Mouse (Mus musculus): Measurements from ENCODE around the gene Gng2.

Gene Gng2

DNA sequence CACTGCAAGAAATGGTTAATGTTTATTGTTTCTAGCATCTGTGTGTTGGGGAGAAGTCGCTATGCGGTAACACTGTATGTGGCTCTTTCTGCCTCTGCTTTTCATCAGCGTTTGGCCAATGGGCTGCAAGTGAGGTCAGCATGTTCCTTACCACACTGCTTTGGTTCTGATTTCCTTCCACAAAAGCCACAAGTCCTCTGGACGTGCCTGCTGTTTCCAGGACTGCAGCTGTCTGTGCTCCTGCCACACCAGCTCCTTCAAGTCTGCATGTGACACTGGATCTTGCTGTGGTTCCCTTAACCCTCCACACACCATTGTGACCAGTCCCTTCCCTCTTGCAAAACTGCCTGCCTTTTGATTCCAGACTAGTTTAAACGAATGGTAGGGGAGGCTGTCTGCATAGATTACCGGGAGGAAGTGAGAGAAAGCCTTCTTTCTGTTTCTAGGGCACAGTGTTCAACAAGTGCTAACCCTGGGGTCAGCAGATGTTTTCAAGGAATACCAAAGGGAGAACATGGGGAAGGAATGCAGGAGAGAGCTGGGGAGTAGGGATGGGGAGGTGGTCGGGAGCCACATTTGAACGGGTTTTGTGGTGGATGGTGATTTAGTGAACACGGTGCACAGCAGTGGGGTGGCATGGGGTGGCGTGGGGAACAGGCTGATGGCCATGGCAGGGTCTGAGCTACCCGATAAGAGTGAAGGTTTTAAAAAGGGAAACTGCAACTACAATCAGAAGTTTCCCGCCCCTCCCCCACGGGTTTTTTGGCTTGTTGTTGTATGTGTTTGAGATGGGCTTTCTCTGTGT lies 7.9 kb upstream of the Gng2 start:
- in situ Hi-C loops (cut with MboI, MseI), result loop anchor here in 1 of 2 experiments (25.0 kb wide), 1 partner anchor 1527 kb away; no protein-coding TSS in a partner anchor

DNA sequence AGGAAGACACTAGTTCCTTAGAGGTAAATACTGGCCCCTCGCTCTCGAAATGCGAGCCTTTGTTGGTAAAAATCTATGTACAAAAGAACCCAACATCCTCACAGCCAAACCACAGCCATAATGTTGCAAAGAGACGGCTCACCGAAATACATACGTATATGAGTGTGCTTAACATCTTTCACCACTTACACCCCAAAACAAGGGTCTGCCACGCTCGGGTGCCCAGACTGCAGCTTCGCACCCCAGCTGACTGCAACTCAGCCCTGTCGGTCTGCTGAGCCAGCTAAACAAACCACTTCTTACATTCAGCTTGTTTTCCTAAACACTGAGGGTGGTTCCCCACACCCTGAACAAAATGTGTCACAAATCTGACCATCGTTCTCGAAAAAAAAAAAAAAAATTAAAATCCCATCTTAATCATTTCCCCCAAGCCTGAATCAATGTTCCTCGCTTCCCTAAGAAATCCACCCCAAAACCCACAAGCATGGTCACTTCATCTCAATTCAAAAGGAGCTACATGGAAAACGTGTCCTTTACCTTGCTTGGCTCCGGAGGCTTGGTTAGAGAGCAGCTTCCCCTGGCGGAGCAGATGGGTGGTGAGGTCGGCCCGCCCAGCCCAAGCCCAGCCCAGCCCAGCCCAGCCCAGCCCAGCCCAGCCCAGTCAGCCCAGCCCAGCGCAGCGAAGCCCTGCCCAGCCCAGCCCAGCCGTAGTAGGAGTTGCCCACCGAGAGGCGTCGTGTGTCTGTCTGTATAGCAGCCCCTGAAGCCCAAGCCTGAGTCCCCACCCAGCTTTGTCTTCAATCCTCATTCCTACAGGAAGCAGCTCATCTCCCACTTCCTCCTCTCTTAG lies 781 bp downstream of the Gng2 start:
- in situ Hi-C loops (cut with MboI, MseI), result loop anchor here (10.0 to 25.0 kb wide), 2 partner anchors 948 to 1536 kb away; partner anchors contain the start of gene Vcl (in 1 of the 2)

DNA sequence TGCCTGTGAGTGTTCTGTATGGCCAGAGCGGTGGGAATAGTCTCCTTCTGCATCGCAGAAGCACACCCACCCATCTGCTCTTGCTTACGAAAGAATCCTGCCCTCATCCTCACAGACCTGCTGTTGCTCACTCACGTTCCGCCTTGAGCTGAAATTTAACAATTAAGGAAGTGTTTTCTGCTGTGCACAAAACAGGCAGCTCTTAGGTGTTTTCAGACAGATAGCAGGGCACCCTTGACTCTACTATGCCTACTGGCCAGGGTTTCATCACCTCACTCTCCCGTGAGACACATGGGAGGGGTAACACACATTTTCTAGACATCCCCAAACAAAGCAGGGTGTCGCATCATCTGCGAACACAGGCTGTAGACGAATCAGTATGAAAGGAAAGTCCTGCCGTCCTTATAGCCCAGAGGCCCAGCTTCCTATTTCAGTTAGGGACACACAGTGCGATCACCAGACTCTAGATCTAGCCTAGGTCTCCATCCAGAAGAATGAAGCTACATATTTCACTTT lies 2.4 kb downstream of the Gng2 start:
- in situ Hi-C loops (cut with MboI, MseI), result loop anchor here (10.0 to 25.0 kb wide), 4 partner anchors 87 to 1862 kb away; partner anchors contain the start of genes Comtd1 (in 1 of the 2), Vcl (in 1 of the 2) and Vdac2 (in 1 of the 2)

DNA sequence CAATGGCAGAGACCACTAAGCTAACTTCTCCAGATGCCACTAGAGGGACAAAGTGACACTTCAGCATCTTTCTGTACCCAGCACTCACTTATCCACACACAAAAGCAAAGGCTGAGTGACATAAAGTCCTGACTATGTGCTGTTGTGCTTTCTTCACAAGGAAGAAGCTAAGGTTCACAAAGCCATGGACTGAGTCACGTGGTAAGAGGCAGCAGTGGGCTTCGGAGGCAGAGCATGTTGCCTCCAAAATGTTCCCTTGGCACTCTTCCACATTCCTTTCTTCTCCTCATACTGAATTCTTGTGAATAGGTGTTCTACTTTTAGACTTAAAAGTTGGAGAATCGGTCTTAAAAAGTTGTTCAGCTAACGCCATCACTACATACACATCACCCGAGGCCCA lies 3.0 kb downstream of the Gng2 start:
- in situ Hi-C loops (cut with MboI, MseI), result loop anchor here in 1 of 2 experiments (10.0 to 25.0 kb wide), 3 partner anchors 88 to 1863 kb away; partner anchors contain the start of genes Comtd1, Vcl and Vdac2

DNA sequence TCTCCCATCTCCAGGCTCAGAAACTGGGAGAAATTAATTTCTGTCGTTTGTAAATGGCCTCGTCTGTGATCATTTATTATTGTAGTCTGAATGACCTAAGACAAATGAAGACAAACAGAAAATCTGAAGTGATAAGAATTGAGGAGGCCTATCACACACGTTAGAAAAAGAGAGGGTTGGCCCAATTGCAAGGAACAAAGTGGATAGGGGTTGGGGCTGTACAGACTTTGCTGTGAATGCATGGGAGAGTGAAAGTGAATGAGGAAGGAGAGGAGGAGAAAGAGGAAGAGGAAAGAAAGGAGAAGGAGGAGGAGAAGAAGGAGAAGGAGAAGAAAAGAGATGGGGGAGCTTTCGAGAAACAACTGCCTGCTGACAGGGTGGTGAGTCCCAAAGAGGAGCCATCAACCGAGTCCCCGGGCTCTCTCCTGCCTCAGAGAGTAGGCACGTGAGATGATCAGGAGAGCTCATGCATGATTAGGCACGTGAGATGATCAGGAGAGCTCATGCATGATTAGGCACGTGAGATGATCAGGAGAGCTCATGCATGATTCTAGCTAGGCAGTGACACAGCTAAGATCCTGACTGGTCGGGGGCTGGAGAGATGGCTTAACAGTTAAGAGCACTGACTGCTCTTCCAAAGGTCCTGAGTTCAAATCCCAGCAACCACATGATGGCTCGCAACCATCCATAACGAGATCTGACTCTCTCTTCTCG lies 5.0 kb downstream of the Gng2 start:
- in situ Hi-C loops (cut with MboI, MseI), result loop anchor here in 1 of 2 experiments (10.0 to 25.0 kb wide), 3 partner anchors 90 to 1865 kb away; partner anchors contain the start of genes Comtd1, Vcl and Vdac2

DNA sequence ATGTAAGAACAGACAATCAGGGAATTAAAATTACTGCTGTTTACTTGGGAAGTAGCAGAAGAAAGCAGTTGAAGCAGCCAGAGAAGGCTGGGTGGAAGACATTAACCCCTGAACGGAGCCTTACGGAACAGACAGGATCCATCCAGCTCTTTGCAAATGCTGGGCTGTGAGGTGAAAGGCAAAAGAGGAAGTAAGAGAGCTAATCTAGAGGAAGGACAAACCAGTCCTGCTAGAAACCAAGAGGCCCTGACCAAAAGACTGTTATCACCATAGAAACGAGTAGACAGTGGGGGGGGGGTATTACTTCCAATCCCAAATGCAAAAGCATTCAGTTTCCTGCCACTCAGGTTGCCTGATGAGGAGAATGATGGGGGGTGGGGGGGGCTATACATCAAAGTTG lies 6.6 kb downstream of the Gng2 start:
- in situ Hi-C loops (cut with MboI, MseI), result loop anchor here in 1 of 2 experiments (10.0 to 25.0 kb wide), 3 partner anchors 91 to 1866 kb away; partner anchors contain the start of genes Comtd1, Vcl and Vdac2

DNA sequence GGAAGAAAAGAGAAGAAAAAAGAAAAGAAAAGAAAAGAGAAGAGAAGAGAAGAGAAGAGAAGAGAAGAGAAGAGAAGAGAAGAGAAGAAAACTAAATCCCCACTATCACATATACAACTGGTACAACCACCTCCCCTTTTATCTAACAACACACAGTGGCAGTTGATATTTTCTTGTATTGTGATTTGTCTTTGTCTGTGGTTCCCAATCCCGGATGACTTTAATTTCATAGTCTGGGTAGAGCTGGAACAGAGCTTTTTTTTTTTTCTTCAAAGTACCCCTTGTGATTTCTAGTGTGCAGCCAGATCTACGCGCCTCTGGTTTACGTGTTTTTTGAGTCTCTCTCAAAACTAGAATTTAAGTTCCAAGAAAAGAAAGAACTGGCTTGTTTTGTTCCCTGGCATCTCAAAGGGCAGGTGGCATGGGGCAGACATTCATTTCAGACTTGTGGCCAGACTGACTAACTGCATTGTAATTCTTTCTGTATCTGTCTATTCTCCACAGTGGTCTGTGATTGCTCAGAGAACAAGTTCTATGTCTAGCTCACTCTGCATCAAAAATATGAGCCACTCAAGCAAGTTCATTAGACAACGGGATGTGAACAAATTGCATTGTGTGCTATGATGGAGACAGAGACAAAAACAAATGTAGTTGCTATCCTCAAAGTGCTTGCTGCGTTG lies 7.2 kb downstream of the Gng2 start:
- in situ Hi-C loops (cut with MboI, MseI), result loop anchor here in 1 of 2 experiments (10.0 to 25.0 kb wide), 3 partner anchors 92 to 1867 kb away; partner anchors contain the start of genes Comtd1, Vcl and Vdac2

DNA sequence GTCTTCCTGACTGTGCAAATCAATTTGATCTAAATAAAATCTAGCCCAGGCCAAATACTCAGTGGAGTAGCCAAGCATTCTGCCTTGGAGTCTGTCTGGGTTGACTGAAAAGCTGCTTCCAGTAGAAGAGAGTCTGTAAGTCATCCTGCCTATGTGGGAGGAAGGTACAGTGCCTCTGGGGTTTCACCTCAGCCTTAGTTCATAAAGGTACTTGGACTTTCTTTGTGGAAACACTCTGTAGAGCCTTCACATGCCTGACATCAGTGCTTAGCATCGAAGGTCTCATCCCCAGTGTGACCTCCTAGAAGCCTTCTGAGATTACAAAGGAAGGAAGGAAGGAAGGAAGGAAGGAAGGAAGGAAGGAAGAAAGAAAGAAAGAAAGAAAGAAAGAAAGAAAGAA lies 7.9 kb downstream of the Gng2 start:
- in situ Hi-C loops (cut with MboI, MseI), result loop anchor here (5.0 to 25.0 kb wide), 3 partner anchors 43 to 1868 kb away; partner anchors contain the start of genes Comtd1 (in 1 of the 2) and Vdac2 (in 1 of the 2)

DNA sequence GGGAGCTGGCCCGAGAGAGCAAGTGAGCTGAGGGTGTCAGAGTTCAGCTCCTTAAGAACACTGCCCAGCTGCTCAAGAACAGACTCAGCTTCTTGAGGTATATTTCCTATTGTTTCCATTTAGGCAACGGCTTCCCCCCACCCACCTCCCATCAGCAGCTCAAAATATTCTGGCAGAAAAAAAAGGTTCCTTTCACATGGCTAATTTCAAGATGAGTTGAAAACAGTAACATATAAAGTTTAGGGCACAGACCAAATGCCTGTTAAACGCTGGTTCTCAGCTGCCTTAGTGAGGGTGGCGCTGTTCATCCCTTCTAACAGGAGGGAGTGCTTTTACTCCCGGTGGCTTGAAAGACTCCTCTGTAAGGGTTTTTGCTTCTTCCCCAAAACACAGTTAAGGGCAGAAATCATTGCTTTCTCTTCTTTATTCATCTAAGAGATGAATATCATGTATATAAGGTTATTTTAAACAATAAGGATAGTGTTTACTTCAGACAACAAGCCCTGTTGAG lies 8.4 kb downstream of the Gng2 start:
- in situ Hi-C loops (cut with MboI, MseI), result loop anchor here (5.0 to 25.0 kb wide), 3 partner anchors 43 to 1868 kb away; partner anchors contain the start of genes Comtd1 (in 1 of the 2) and Vdac2 (in 1 of the 2)

DNA sequence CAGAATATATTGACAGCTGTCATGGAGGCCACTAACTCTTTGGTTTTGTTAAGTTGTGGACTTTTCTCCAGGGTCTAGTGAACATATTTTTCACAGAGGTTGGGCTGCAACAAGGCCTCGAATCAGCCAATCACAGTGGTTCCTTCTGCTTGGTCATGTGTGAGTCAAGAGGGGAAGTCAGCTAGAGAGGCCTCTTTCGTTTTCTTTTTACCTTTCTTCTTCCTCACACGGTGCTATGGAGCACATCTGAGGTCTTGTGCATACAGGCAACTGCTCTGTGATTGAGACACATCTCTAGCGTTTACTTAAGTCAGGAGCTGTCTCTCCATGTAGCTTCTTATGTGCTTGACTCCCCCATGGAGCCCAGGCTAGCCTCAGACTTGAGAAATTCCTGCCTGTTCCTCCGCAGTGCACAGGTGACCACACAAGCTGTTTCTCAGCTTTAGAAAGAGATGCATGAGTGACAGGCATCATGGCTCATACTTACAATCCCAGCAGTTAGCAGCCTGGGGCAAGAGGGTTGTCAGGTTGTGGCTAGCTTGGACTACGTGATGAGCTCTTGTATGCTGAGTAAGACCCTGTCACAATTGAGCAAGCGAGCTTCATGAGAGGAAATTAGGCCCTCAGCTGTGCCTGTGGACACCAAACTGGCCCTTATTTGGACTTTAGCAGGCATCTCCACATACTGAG lies 9.0 kb downstream of the Gng2 start:
- in situ Hi-C loops (cut with MboI, MseI), result loop anchor here (5.0 to 25.0 kb wide), 3 partner anchors 44 to 1869 kb away; partner anchors contain the start of genes Comtd1 (in 1 of the 2) and Vdac2 (in 1 of the 2)

DNA sequence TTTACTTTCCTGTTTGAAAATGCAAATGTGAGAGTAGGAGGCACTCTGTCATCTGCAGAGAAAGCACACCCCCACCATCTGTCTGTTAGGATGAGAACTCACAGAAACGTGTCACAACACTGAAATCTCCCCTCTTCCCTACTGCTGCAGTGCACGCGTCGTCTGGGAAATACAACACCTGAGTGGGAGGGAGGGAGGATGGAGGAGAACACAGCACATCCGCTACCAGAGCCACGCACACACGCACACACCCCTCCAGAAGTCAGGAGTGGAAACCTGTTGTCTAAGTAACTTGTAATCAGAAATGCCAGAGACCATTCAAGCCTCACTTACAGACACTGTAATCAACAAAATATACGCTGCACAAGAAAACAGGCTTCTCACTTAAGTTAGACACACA lies 9.9 kb downstream of the Gng2 start:
- in situ Hi-C loops (cut with MboI, MseI), result loop anchor here (5.0 to 25.0 kb wide), 3 partner anchors 45 to 1870 kb away; partner anchors contain the start of genes Comtd1 (in 1 of the 2) and Vdac2 (in 1 of the 2)

DNA sequence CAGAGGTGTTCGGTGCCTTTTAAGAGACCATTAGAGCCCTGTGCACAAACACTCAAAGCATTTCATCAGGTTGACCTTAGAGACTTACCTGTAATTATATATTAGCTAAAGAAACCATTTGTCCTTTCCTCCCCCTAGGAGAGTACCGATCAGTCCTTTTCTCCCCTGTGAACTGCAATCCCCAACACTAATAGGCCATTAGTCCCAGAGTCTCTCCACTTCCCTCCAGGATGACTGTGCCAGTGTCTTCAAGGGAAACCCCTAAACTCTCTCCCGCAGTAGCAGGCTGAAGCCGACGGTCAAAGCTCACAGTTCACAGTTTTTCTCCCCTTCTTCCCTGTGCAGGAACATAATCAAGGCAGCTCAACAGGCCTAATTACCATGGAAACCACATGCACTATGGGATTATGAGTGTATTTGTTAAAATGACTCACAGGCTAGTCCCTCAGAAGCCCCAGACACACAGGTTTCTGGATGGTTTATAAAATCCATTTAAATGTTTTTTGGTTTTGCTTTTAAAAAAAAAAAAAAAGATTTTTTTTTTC lies 13.4 kb downstream of the Gng2 start:
- in situ Hi-C loops (cut with MboI, MseI), result loop anchor here in 1 of 2 experiments (25.0 kb wide), 2 partner anchors 98 to 1873 kb away; partner anchors contain the start of genes Comtd1 and Vdac2

DNA sequence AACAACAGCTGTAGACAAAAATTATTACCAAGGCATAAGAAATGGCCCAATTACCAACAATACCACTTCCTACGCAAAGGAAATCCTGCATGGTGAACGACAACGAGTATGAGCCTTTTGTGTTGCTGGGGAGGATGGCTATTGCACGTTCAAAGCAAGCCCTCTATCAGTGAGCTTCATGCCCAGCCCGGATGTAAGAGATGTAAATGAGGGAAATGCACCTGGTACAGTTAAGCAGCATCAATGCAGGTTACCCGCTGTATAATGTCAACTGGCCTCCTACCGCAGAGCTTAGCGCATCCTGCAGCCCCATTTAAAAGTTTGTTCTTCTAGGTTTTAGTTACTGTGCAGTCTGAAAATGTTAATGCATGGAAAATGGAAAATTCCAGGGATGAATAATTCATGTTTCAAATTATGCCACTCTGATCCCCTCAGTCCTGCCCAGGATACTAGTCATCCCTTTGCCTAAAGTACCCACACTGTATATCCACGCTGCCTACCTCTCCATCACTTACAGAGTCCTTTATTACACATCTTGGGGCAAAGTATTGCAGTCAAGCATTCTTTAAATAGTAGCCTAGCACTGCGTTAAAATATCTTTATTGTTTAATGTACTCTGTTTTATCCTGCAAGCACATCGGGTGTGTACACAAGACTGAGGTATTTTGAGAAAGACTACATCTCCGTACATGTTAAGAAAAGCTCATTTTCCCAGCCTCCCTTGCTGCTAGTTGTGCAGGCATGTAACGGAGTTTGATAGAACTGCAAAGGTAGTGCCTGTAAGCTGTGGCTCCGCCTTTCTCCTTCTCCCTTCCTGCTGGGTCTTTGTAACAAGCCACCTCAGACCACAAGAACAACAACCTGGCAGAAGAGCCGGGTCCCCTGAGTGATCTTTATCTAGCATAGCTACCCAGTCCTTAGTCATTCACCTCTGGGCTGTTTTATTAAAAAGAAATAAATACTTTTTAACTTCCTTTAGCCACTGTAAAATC lies 15.2 kb downstream of the Gng2 start:
- in situ Hi-C loops (cut with MboI, MseI), result loop anchor here in 1 of 2 experiments (25.0 kb wide), 2 partner anchors 100 to 1875 kb away; partner anchors contain the start of genes Comtd1 and Vdac2

DNA sequence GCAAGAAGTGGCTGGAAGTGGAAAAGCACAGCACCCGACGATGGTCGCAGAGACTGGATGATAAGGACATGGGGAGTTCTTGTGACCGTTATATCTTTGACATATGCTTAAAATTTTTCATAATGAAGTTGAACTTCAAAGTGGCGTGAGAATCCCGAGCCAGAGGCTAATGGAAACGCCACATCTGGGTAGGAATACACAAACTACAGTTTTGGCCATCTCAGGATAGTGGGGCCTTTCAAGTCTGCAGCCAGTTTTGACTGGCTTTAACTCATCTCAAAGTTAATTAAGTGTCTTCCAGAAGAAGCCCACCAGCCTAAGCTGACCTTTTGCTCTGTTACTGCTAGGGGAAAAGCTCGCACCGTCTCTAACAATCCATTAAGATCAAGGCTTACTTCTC lies 17.6 kb downstream of the Gng2 start:
- in situ Hi-C loops (cut with MboI, MseI), result loop anchor here (5.0 to 25.0 kb wide), 3 partner anchors 97 to 1877 kb away; partner anchors contain the start of genes Comtd1 (in 1 of the 2) and Vdac2 (in 1 of the 2)

DNA sequence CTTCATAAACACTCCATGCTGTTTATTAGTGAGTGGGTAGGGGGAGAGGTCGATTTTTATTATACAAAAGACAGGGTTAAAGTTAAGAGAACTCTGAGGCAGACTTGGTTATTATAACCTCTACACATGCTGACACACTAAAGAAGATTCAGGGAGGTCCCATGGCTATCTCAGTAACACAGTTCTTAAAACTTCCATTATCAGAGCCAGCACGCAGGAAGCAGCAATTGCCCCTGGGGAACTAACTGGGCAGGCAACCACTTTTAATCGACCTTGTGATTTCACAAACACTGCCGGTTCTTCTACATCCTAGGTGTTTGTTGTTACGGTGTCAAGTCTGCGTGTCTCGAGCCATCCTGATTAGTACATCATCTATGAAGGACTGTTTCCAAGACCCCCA lies 22.4 kb downstream of the Gng2 start:
- in situ Hi-C loops (cut with MboI, MseI), result loop anchor here (5.0 to 25.0 kb wide), 3 partner anchors 102 to 1882 kb away; partner anchors contain the start of genes Comtd1 (in 1 of the 2) and Vdac2 (in 1 of the 2)

DNA sequence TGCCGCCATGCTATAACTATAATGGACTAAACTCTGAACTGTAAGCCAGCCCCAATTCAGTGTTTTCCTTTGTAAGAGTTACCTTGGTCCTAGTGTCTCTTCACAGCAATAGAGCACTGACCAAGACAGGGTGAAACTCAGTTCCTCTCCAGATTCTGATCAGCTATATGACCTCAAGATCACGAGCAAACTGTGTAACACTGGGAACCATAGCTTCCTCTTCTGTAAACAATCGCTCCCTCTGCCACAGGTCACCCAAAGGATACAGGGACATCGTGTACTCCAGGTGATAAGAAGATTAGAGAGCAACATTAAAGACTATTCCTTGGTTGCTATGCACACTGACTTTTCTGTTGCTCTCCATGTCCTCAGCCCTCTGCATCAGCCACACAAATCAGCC lies 26.6 kb downstream of the Gng2 start:
- in situ Hi-C loops (cut with MboI, MseI), result loop anchor here in 1 of 2 experiments (25.0 kb wide), 2 partner anchors 111 to 1886 kb away; partner anchors contain the start of genes Comtd1 and Vdac2

DNA sequence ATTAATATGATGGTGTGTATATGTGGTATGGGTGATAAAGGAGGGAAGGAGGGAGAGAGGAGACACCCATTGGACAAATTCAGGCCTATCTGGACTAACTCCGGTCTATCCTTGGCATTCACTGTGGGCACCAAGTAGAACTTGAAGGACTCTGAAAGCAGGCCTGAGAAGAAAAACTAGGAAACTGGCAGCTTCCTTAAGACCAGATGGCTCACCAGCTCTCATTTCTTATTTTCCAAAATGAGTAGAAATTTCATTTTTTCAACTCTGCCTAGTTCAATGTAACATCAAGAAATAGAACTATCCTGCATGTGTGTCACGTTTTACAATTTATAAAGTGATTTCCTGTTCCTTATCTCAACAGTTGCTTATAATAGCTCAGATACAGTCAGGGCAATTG lies 28.0 kb downstream of the Gng2 start:
- in situ Hi-C loops (cut with MboI, MseI), result no loop called here
